Mouse (Mus musculus): Measurements from ENCODE around the gene Tmem98.

Tmem98 gene

DNA sequence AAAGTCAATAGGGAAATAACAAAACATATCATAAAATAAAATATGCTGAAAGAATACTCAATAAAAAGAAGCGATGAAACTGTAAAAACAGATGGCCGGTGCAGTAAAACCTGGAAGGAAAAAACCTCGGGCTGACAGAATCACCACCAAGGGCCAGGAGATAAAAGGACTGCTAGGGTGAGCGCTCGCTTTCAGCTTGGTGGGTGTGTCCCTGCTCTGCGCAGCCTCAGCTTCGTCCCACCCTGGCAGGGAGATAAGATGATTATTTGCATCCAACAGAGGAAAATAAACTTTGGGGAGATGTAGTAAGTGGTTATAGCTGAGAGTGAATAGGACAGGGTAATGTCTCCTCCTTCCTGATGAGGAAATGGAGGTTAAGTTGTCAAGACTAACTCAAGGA lies 44.9 kb downstream of the Tmem98 start:
- DNase-seq = no peak

DNA sequence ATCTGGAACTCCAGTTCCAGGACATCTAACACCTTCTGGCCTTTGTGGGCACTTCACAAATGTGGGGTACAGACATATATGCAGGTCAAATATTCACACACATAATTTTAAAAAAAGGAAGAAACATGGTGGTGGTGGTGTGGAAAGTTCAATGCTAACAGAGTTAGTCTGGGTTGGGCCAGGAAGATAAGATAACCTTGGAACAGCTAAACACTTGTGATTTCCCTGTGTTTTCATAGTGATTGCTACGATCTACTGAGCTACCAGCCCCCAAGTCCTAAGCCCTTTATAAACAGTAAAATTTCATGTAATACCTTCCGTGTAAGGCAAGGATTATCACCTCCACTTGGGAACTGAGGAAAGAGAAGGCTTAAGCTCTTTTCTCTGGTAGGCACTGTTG lies 46.9 kb downstream of the Tmem98 start:
- DNase-seq = no peak

DNA sequence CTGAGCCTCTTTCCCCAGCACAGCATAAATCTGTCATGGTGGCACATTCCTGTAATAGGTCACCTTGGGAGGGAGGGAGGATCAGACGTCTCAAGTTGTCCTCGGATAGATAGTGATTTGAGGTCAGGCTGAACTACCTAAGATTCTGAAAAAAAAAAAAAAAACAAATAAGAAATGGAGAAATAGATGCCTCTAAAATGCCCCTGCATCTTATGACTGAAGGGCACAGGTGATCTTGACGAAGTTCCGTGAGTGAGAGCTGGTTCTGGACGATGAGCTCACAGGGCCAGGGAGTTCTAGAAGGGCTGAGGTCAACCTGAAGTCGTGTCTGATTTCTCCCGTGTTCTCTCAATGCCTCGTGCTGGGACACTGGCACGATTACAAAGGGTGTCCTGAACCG lies 48.1 kb downstream of the Tmem98 start, which contains the start of gene Spaca3:
Spaca3 (plus strand) TSS at position 301 of the 400 bp plus-strand sequence.
- DNase-seq = no peak

DNA sequence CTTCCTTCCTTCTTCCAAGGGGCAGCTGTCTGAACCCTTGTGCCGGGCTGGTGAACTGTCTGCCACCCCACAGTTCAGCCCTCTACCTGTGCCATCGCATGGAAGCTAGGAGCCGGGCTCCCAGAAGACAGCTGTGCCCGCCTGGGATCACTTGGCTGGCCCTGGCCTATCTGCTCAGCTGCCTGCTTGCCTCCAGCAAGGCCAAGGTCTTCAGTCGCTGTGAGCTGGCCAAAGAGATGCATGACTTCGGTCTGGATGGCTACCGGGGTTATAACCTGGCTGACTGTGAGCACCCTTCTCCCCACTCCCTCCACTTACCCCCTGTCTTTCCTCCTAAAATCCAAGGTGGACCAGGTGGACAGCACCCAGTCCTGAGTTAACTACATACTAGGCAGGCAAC lies 53.0 kb downstream of the Tmem98 start:
- DNase-seq = no peak

DNA sequence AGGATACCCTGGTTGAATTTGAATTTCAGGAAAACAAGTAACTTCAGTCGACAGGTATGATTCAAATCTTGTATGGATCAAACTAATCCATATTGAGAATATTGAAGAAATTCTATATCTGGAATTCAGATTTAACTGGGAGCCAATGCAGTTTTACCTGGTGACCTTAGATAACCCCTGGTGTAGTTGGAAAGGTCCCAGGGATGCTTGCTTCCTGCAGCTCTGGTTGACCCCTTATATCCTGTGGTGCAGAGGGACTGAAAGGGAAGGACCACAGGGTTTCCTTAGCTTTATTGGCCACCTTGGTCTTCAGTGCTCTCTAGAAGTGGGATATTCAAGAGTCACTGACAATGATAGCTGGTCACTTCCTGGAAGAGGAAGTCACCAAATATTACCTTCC lies 58.1 kb downstream of the Tmem98 start:
- no peak for DNase-seq
